Mouse (Mus musculus): Measurements from ENCODE around the gene Glrx3. TPM values are rescaled to one million over a fixed set of nuclear protein-coding genes. Genes with fewer than 3 reads are reported as not detected.
"Not testable (repeated sequence)": the region's sequence is repeated elsewhere in the genome, so short reads cannot be mapped to it uniquely, and the experiment has no call there.

Glrx3 gene
- polyA plus RNA-seq (2012; rRNA removed) = 28.2 and 43.5 TPM in 2 replicates

DNA sequence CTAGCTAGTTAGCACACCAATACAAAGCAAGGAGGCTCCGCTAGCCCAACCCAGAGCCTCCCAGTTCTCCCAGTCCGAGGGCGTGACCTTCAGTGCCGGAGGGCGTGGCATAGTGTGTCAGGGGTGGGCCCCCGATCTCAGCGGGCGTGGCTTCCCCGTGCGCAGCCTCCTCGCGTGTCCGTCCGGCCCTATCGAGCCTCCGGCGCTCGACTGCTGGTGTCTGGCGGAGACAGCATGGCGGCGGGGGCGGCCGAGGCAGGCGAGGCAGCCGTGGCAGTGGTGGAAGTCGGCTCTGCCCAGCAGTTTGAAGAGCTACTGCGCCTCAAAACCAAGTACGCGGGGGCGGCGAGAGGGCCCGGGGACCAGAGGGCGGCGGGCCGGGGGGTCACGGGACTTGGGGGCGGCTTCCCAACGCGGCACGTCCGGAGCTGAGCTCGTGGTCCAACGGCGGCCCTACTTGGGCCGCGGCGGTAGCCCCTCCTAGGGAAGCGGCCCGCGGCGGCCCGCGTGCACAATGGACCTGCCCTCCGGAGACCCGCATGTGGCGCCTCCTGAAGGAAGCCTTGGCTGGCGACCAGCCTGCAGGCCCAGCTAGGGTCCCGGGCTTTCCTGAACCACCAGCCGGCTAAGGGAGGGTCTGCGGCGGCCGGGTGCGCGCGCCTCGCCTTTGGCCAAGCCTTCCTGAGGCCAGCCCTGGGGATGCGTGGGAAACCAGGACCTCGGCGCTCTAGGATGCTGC, at the start of gene Glrx3:
Glrx3 (plus strand) TSS at position 175 of the 739 bp plus-strand sequence.
- WGBS = under 1% methylated on average over 69 of the region's 69 CpGs
- DNase-seq (ENCODE audit: low read depth, low spot score) = peak; percentile 81

DNA sequence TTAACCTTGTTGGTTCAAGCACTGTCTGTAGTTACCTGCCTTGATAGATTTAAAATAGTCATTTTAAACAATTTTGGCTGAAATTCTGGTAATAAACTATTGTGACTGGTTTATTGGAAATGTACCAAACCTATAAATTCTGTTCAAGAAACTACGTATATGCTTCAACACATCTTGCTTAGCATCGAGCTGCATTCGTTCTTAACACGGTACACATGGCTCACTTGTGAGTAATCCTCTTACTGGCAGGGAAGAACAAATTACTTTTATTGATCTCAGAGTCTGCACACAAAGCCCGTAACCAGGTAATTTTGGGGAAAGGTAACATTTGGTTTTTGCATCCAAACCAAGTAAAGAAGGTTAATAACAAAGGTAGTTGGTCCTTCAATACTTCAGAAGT, 49.6 kb upstream of the Glrx3 start:
- DNase-seq (ENCODE audit: low read depth, low spot score) = no peak
- 84% methylated on average over 5 of the region's 5 CpGs for WGBS

GRCm38 (mm10) chr7:137395421-137395820, 42.0 kb upstream of the Glrx3 start:
- no peak for DNase-seq (ENCODE audit: low read depth, low spot score)
- WGBS = 73% methylated on average over 4 of the region's 4 CpGs

- no peak for DNase-seq (ENCODE audit: low read depth, low spot score)
- WGBS = 96% methylated on average over 8 of the region's 8 CpGs
Measured at GRCm38 (mm10) chr7:137397361-137397910, 40.0 kb upstream of the Glrx3 start.

- DNase-seq (ENCODE audit: low read depth, low spot score) = no peak
- 94% methylated on average over 4 of the region's 4 CpGs for WGBS
Measured at GRCm38 (mm10) chr7:137398973-137399372, 38.4 kb upstream of the Glrx3 start.

GRCm38 (mm10) chr7:137404146-137404545, 33.3 kb upstream of the Glrx3 start:
- 85% methylated on average over 2 of the region's 2 CpGs for WGBS
- no peak for DNase-seq (ENCODE audit: low read depth, low spot score)

GRCm38 (mm10) chr7:137407428-137408058, 29.9 kb upstream of the Glrx3 start:
- DNase-seq (ENCODE audit: low read depth, low spot score) = no peak
- WGBS = 97% methylated on average over 1 of the region's 1 CpGs

DNA sequence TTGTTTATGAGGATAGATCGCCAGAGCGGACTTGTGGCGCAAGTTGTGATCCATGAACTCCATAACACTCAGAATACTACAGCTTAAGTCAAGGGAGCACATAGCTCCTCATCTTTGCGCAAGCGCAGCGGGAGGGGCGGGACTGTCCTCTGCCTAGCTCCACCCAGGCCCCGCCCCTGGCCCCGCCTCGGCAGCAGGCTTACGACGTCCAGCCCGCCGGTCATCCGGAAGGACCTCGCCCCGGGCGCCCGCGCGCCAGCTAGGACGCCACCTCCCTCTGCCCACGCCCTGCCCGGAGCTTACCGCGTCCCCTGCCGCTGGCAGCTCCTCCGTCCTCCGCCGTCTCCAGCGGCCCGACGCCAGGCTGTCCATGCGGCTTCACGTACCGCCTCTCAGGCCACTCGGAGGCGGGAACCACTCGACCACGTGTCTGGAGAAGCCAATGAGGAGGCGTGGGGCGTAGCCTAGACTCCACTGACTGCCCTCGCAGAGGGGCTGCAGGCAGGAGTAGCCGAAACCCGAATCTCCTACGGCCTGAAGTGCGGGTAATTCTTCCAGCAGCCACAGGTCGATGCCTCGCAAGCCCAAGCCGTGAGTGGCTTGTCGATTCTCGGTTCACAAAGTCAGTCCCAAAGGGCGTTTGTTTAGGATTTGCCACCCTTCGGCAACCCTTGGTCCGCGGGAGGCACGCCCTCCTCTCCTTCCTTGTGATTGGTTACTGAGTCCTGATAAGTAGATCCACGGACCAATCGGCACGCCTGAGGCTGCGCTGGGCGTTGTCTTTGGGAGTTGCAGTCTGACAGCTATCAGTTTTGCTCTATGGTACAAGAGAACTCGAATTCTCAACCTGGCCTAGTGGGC, 26.8 kb upstream of the Glrx3 start, which contains the start of gene 9430038I01Rik:
9430038I01Rik (minus strand) TSS at position 426 of the 861 bp plus-strand sequence.
- under 1% methylated on average over 63 of the region's 63 CpGs for WGBS
- DNase-seq (ENCODE audit: low read depth, low spot score) = peak; percentile 95

- DNase-seq (ENCODE audit: low read depth, low spot score) = no peak
- WGBS = 86% methylated on average over 8 of the region's 8 CpGs
Measured at GRCm38 (mm10) chr7:137414710-137415109, 22.7 kb upstream of the Glrx3 start.

- DNase-seq (ENCODE audit: low read depth, low spot score) = no peak
- 83% methylated on average over 2 of the region's 2 CpGs for WGBS
Measured at GRCm38 (mm10) chr7:137420550-137420949, 16.9 kb upstream of the Glrx3 start.

- WGBS = 93% methylated on average over 4 of the region's 4 CpGs
- DNase-seq (ENCODE audit: low read depth, low spot score) = no peak
Measured at GRCm38 (mm10) chr7:137421236-137421635, 16.2 kb upstream of the Glrx3 start.

GRCm38 (mm10) chr7:137426693-137427092, 10.7 kb upstream of the Glrx3 start:
- 54% methylated on average over 4 of the region's 4 CpGs for WGBS
- DNase-seq (ENCODE audit: low read depth, low spot score) = no peak

DNA sequence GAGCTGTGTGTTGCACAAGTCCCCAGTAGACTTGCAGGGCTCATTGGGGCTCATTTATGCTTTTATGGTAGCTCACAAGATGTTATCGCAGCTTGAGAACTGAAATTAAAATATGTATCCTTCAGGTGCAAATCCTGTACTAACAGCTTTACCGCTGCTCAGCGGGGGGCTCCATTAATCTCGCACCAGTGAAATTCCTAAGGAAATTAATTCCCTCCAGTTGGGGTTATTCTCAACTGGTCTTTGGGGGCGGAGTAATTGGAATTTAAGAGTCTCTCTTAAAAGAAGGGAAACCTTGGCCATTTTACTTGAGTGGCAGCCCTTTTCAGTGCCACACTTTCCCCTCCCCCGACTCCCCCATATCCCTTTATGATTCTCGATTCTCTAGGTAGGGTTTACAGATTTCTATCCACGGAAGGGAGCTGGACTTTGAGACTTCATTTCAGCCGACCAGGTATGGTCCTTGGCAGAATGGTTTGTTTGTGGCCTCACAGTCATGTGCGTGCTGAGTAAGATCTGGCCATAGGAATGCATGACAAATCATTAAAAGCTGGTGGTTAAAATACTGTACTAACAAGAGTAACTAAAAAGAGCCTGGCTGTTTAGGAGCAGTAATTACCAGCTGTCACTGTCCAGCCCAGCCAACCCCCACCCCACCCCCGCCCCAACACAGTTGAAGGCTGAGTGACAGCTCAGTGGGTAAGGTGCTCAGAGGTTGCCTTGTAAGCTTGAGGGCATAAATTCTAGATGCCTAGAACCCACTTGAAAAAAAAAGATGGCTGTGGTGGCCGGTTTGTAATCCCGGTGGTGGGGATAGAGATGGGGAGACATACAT, 5.4 kb upstream of the Glrx3 start:
- no peak for DNase-seq (ENCODE audit: low read depth, low spot score)
- 59% methylated on average over 13 of the region's 13 CpGs for WGBS

DNA sequence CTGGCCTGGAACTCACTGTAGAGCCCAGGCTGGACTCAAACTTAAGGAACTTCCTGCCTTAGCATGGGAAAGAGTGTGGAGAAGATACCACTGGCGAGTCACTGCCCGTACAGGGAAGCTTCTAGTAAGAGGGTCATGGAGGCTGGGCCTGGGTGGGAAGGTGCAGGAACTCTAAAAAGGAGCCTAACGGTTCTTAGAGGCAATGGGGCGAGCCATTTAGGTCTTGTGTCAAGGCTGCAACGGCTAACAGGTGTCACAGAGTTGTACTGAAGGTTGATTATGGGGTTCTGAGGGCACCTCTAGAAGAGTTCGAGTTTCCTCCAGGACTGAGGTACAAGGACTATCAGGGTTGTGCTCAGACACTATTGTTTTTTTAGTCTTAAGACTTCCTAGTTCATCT, 513 bp upstream of the Glrx3 start:
- no peak for DNase-seq (ENCODE audit: low read depth, low spot score)
- WGBS = 74% methylated on average over 6 of the region's 6 CpGs

DNA sequence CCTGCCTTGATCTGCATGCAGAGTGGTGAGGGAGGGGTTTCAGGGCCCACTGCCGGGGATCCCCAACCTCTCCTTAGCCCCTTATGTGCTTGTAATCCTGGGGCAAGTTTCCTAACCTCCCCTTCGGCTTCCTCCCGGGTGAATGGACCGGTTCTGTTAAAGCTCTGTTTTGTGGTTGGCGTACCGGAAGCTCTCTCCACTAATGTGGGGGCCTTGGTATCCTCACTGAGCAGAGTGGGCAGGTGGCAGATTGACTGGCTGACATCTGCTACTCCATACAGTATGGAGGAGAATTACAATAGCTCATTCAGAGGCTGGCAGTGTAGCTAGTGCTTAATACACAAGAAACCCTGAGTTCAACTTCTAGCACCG, 751 bp downstream of the Glrx3 start:
- WGBS = 1% methylated on average over 7 of the region's 7 CpGs

GRCm38 (mm10) chr7:137438962-137439361, 1.5 kb downstream of the Glrx3 start:
- DNase-seq (ENCODE audit: low read depth, low spot score) = not testable (repeated sequence)
- 73% methylated on average over 7 of the region's 7 CpGs for WGBS

More for the DNA sequence above, 751 bp downstream of the Glrx3 start:
- no peak for DNase-seq (ENCODE audit: low read depth, low spot score)

GRCm38 (mm10) chr7:137442951-137443350, 5.5 kb downstream of the Glrx3 start:
- DNase-seq (ENCODE audit: low read depth, low spot score) = no peak
- WGBS = 85% methylated on average over 4 of the region's 4 CpGs

DNA sequence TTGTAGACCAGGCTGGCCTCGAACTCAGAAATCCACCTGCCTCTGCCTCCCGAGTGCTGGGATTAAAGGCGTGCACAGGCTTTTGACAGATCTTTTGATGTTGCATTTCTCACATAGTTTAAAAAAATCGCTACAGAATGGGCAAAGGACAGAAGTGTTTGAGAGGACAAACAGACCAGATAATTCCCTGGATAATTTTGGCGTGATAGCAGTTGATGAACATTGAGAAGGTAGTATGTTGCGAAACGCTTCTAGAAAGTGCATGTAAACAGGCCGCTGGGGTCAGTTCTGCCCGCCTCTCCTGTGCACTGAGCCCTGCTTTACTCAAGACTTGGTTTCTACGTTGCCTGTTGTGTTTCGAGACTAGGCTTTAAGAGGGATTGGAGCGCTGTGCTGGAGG, 7.9 kb downstream of the Glrx3 start:
- no peak for DNase-seq (ENCODE audit: low read depth, low spot score)
- WGBS = 94% methylated on average over 12 of the region's 12 CpGs

DNA sequence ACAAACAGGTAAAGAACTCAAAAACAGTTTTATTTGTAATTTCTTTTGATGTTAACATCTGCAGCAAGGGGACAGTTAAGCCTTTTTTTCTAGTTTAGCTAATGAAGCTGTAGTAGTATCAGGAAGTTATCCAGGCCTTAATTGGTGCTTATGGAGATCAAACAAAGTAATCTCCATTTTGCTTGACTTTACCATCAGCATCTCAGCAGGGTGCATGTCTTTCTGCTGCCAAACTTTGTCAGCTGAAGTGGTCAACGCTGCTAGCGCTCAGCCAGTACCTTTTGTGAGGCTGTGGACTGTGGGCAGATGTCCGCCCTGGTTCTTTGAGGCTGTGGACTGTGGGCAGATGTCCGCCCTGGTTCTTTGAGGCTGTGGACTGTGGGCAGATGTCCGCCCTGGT, 24.0 kb downstream of the Glrx3 start:
- no peak for DNase-seq (ENCODE audit: low read depth, low spot score)
- 91% methylated on average over 5 of the region's 5 CpGs for WGBS

Measured in large intestine, adult 2 months (tissue).